Mouse (Mus musculus): ENCODE measurements around the gene Olfr1449. TPM values are rescaled to one million over a fixed set of nuclear protein-coding genes. Genes with fewer than 3 reads are reported as not detected.

Olfr1449 gene
- polyA plus RNA-seq (2012; ENCODE audit: low replicate concordance): not detected in 2 replicates

GRCm38 (mm10) chr19:12930540-12930939, at the start of gene Olfr1449:
Olfr1449 (plus strand) TSS chr19:12930840.

DNA sequence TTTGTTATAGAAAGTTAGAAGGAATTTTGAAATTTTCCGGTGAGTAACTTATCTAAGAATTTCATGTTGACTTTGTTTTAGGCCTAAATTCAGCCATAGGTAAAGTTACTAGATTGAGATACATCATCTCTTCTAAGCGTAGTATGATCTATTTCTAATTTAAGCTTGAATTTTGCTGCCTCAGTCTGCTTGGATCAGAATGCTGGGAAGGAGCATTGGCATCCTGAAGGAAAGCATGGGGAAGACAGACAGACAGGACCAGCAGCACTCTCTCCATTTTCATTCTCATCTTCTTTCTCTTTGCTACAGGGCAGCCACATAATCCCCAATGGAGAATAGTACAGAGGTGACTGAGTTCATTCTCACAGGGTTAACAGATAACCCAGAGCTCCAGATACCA, 47.1 kb upstream of the Olfr1449 start, which contains the start of gene Olfr1445:
TSS of gene Olfr1445 (plus strand) at position 301 of the 400 bp plus-strand sequence.

DNA sequence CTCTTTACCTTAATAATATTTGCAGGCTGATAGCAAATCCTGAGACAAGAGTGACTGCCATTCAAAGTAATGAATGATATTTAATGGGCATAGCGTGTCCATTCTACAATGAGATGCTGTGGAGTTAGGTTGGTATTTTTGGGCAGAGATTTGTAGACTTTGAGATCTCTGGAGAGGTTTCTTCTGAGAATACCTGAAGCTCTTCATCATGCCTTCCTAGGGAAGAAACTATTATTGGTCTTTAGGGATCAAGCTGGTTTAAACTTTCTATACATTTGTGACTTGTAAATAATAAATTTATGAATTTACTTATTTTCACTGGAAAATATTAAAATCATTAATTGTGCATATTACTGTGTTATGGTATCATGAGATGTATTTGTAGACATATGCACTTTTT, 37.2 kb upstream of the Olfr1449 start, which contains the start of gene Olfr1446:
TSS of gene Olfr1446 (minus strand) at position 101 of the 400 bp plus-strand sequence.

GRCm38 (mm10) chr19:12903643-12904042, 27.0 kb upstream of the Olfr1449 start, which contains the start of gene Olfr1447:
Olfr1447 (minus strand) TSS chr19:12903743.

DNA sequence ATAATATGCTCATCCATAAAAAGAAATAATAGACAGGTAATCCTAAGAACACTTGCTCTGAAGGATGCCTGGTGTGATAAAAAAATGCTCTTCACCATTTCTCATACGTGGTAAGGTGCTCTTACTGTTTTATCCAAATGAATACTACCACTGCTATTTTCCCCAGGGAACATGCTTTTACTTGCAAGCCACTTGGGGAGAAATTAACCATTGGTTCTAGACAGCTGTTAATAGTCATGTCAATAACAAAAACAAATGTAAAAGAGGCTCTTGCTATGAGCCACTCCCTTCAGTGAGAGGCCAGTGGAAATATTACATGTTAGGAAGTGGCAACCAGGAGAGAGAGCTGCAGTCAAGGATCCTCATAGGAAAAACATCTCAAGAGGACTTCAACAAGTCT, 6.3 kb upstream of the Olfr1449 start, which contains the start of gene Olfr1448:
TSS of gene Olfr1448 (minus strand) at position 101 of the 400 bp plus-strand sequence.

GRCm38 (mm10) chr19:12949958-12950357, 19.3 kb downstream of the Olfr1449 start, which contains the start of gene Olfr1450:
Olfr1450 (plus strand) TSS chr19:12950258.

Other genes with a start within 250 kb of the Olfr1449 start
- not detected in 2 replicates for gene Keg1, start 235.1 kb upstream of the Olfr1449 start, polyA plus RNA-seq (2012; ENCODE audit: low replicate concordance)
- 0.26 TPM in 1 of 2 replicates, not detected in the other for gene Cntf, start 165.2 kb upstream of the Olfr1449 start, polyA plus RNA-seq (2012; ENCODE audit: low replicate concordance)
- gene Zfp91, start 134.7 kb upstream of the Olfr1449 start, polyA plus RNA-seq (2012; ENCODE audit: low replicate concordance): 24.5 and 39.3 TPM in 2 replicates
- gene Lpxn, start 134.6 kb upstream of the Olfr1449 start, polyA plus RNA-seq (2012; ENCODE audit: low replicate concordance): 4.5 and 5.1 TPM in 2 replicates
- gene Gm5244, start 84.2 kb upstream of the Olfr1449 start, polyA plus RNA-seq (2012; ENCODE audit: low replicate concordance): not detected in 2 replicates
- gene Olfr1444, start 73.6 kb upstream of the Olfr1449 start, polyA plus RNA-seq (2012; ENCODE audit: low replicate concordance): 0.10 TPM in 1 of 2 replicates, not detected in the other
- not detected in 2 replicates for gene Olfr1445, start 47.0 kb upstream of the Olfr1449 start, polyA plus RNA-seq (2012; ENCODE audit: low replicate concordance)
- not detected in 2 replicates for gene Olfr1446, start 37.3 kb upstream of the Olfr1449 start, polyA plus RNA-seq (2012; ENCODE audit: low replicate concordance)
- not detected in 2 replicates for gene Olfr1447, start 27.1 kb upstream of the Olfr1449 start, polyA plus RNA-seq (2012; ENCODE audit: low replicate concordance)
- gene Olfr1448, start 6.4 kb upstream of the Olfr1449 start, polyA plus RNA-seq (2012; ENCODE audit: low replicate concordance): not detected in 2 replicates
- not detected in 2 replicates for gene Olfr1450, start 19.4 kb downstream of the Olfr1449 start, polyA plus RNA-seq (2012; ENCODE audit: low replicate concordance)
- gene Olfr1451, start 64.2 kb downstream of the Olfr1449 start, polyA plus RNA-seq (2012; ENCODE audit: low replicate concordance): not detected in 2 replicates
- gene Olfr1453, start 97.5 kb downstream of the Olfr1449 start, polyA plus RNA-seq (2012; ENCODE audit: low replicate concordance): not detected in 2 replicates
- gene Olfr1454, start 129.8 kb downstream of the Olfr1449 start, polyA plus RNA-seq (2012; ENCODE audit: low replicate concordance): not detected in 2 replicates
- not detected in 2 replicates for gene Olfr1457, start 167.1 kb downstream of the Olfr1449 start, polyA plus RNA-seq (2012; ENCODE audit: low replicate concordance)
- gene Olfr1458, start 175.9 kb downstream of the Olfr1449 start, polyA plus RNA-seq (2012; ENCODE audit: low replicate concordance): not detected in 2 replicates
- not detected in 2 replicates for gene Olfr1459, start 218.7 kb downstream of the Olfr1449 start, polyA plus RNA-seq (2012; ENCODE audit: low replicate concordance)
- not detected in 2 replicates for gene Olfr1461, start 232.2 kb downstream of the Olfr1449 start, polyA plus RNA-seq (2012; ENCODE audit: low replicate concordance)

All from hematopoietic multipotent progenitor cell, adult 10-12 weeks (in vitro differentiated cells).